Mouse (Mus musculus) bone marrow, adult 2 months (tissue): ENCODE measurements around the gene Ifitm6.

Experiments
- CTCF ChIP-seq: fragments of 200-500 bp; IDR thresholded peaks from 2 replicates; pipeline ENCODE4 v1.5.1; 2011; ENCODE audit warnings: low read length, control low read depth; ENCODE audit not compliant: control insufficient read depth, insufficient read depth
- POLR2A ChIP-seq: fragments of 200-500 bp; IDR thresholded peaks from 2 replicates; pipeline ENCODE4 v1.6.1; 2011; ENCODE audit warnings: low read depth, mild to moderate bottlenecking, control low read depth, low read length, borderline replicate concordance; ENCODE audit not compliant: control insufficient read depth

DNA sequence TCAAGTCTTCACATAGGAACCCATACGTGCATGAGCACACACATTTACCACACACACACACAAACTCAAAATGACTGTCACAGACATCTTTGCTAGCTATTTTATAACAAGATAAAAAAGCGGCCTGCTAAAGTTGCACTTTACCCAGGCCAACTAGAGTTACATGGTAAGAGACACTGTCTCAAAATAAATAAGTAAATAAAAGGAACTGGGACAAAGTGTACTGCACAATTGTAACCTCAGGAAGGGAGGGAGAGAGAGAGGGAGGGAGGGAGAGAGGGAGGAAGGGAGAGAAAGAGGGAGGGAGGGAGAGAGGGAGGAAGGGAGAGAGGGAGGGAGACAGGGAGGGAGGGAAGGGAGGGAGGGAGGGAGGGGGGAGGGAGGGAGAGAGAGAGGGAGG, 34.7 kb upstream of the Ifitm6 start:
- TF ChIP-seq CTCF (no peak), POLR2A (no peak)
